In the genomic region with DNA sequence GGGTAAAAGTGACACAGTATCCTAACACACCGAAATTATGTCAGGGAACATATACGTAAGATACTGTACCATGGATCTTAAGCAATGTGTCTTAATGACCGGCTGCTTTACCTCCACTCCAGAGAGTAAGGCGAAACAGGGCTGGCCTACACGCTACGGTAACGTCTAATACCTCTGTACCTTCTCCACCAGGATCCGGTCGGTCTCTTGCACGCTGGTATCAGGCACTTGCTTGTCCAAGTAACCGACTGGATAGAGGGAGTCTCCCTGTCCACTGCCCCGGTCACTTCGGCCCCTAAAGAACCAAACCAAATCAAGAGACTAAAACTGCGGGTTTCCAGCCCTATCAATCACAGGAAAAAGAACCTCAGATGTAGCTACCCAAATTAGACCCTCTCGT, we compare ENCODE assay signal across 8 mouse cellular contexts. TPM values are rescaled to one million over a fixed set of nuclear protein-coding genes. Genes with fewer than 3 reads are reported as not detected.
DNase-seq lines count a peak whose midpoint lies in the region; ATAC-seq lines count a peak whose summit lies in the region.

No protein-coding gene starts in this region.

- peaks cover 14% of the 10 kb centered on the region for H3K4me1 ChIP-seq in forebrain, embryonic 12.5 days
- peaks cover 10% of the 10 kb centered on the region for H3K4me1 ChIP-seq in limb, embryonic 12.5 days (replicated peaks)
- peaks cover 14% of the 10 kb centered on the region for H3K4me1 ChIP-seq in neural tube, embryonic 13.5 days (replicated peaks)

- peak; percentile 12 for DNase-seq in kidney, postnatal 10 days
- no peak for DNase-seq in kidney, adult 8-10 months
- no peak for DNase-seq in gastrocnemius, postnatal 25 days
- DNase-seq in urinary bladder, postnatal 10 days (ENCODE audit: low spot score): no peak

- H3K9ac ChIP-seq in forebrain, embryonic 12.5 days: peak overlapping the region; percentile 81
- H3K9ac ChIP-seq in limb, embryonic 12.5 days (replicated peaks): peak overlapping the region; percentile 82
- H3K9ac ChIP-seq in neural tube, embryonic 13.5 days: peak overlapping the region; percentile 85

- no peak overlapping the region for H3K27ac ChIP-seq in forebrain, embryonic 12.5 days
- H3K27ac ChIP-seq in limb, embryonic 12.5 days: 0 out of 2 replicates have a peak overlapping the region, but pooled peaks have one; percentile 79
- H3K27ac ChIP-seq in neural tube, embryonic 13.5 days (replicated peaks): peak overlapping the region; percentile 90; the same call in 1 of the 2 replicates

- H3K4me2 ChIP-seq in forebrain, embryonic 12.5 days: peak overlapping the region; percentile 90
- H3K4me2 ChIP-seq in limb, embryonic 12.5 days: peak overlapping the region; percentile 87
- peak overlapping the region; percentile 89 for H3K4me2 ChIP-seq in neural tube, embryonic 13.5 days

- peak; percentile 17 for ATAC-seq in activated CD4-positive, CD25-positive, alpha-beta regulatory T cell, adult 4 months
- peak; percentile 1; the same call in 1 of the 2 replicates for ATAC-seq in forebrain, embryonic 12.5 days (ENCODE audit: low FRiP score)
- no peak for ATAC-seq in limb, embryonic 12.5 days (ENCODE audit: insufficient number of reproducible peaks, insufficient read depth, low FRiP score, low TSS enrichment, low read depth)
- peak; percentile 54 for ATAC-seq in neural tube, embryonic 13.5 days (ENCODE audit: low read depth)

- H3K27me3 ChIP-seq in forebrain, embryonic 12.5 days: no peaks in the 10 kb centered on the region
- no peaks in the 10 kb centered on the region for H3K27me3 ChIP-seq in limb, embryonic 12.5 days
- H3K27me3 ChIP-seq in neural tube, embryonic 13.5 days: no peaks in the 10 kb centered on the region

- peaks cover 25% of the 10 kb centered on the region for H3K36me3 ChIP-seq in forebrain, embryonic 12.5 days (replicated peaks)
- peaks cover 27% of the 10 kb centered on the region for H3K36me3 ChIP-seq in limb, embryonic 12.5 days
- H3K36me3 ChIP-seq in neural tube, embryonic 13.5 days: peaks cover 24% of the 10 kb centered on the region

- WGBS in forebrain, embryonic 12.5 days: 17% methylated on average over 15 of the region's 15 CpGs
- WGBS in limb, embryonic 12.5 days: 21% methylated on average over 15 of the region's 15 CpGs
- WGBS in neural tube, embryonic 13.5 days: 21% methylated on average over 15 of the region's 15 CpGs

- no peaks in the 10 kb centered on the region for H3K9me3 ChIP-seq in forebrain, embryonic 12.5 days
- no peaks in the 10 kb centered on the region for H3K9me3 ChIP-seq in limb, embryonic 12.5 days
- H3K9me3 ChIP-seq in neural tube, embryonic 13.5 days: no peaks in the 10 kb centered on the region

- H3K4me3 ChIP-seq in forebrain, embryonic 12.5 days (replicated peaks): peak overlapping the region; percentile 84
- H3K4me3 ChIP-seq in limb, embryonic 12.5 days (replicated peaks): peak overlapping the region; percentile 84
- H3K4me3 ChIP-seq in neural tube, embryonic 13.5 days: peak overlapping the region; percentile 86

RNA-seq across cellular contexts. Expression of a gene that starts 0.6 kb away (rescaled TPM):
- 10 to 100 TPM; 76.4 to 79.2 TPM for polyA plus RNA-seq in activated CD4-positive, CD25-positive, alpha-beta regulatory T cell, adult 4 months (2017; shearing (Covaris generic))
- 104 and 111 TPM in 2 replicates for polyA plus RNA-seq in forebrain, embryonic 12.5 days (2016; fragmentation: Nextera tagmentation; extraction: Ambion mirVana)
- 103 and 106 TPM in 2 replicates for polyA plus RNA-seq in limb, embryonic 12.5 days (2016; fragmentation: Nextera tagmentation; extraction: Ambion mirVana)
- 159 and 174 TPM in 2 replicates for polyA plus RNA-seq in neural tube, embryonic 13.5 days (2015; fragmentation: Nextera tagmentation; extraction: Ambion mirVana)
- total RNA-seq in gastrocnemius, postnatal 25 days (2021): 10 to 100 TPM; 58.3 to 68.9 TPM

RNA-seq across cellular contexts. Expression of a gene that starts 11.8 kb away (rescaled TPM):
- polyA plus RNA-seq in activated CD4-positive, CD25-positive, alpha-beta regulatory T cell, adult 4 months (2017; shearing (Covaris generic)): 10 to 100 TPM; 21.4 to 21.7 TPM
- 48.6 and 53.4 TPM in 2 replicates for polyA plus RNA-seq in forebrain, embryonic 12.5 days (2016; fragmentation: Nextera tagmentation; extraction: Ambion mirVana)
- 50.8 and 55.8 TPM in 2 replicates for polyA plus RNA-seq in limb, embryonic 12.5 days (2016; fragmentation: Nextera tagmentation; extraction: Ambion mirVana)
- 37.0 and 38.7 TPM in 2 replicates for polyA plus RNA-seq in neural tube, embryonic 13.5 days (2015; fragmentation: Nextera tagmentation; extraction: Ambion mirVana)
- 1 to 10 TPM; 2.8 to 3.1 TPM for total RNA-seq in gastrocnemius, postnatal 25 days (2021)
